Mouse (Mus musculus) gastrocnemius, adult 8-10 months (tissue): ENCODE measurements around the gene Ddx39b. TPM values are rescaled to one million over a fixed set of nuclear protein-coding genes. Genes with fewer than 3 reads are reported as not detected.

Experiments used
- microRNA-seq: library from miRNA; unstranded; fragments of <30 nt; microRNA quantifications from one replicate; pipeline ENCODE4 v1.2.0, GENCODE M21; 2022
- total RNA-seq, 4 experiments: library from RNA; stranded (reverse); gene quantifications; 2 replicates each; pipeline ENCODE4 v1.2.4; 2022

Ddx39b gene
- total RNA-seq, 4 experiments from 2014 or later: 77.1 to 93.9 (median 81.7) TPM

Small RNAs within 50 kb of the gene (microRNA-seq; reads per million reads assigned to microRNA genes)
- gene Mir6973a (not detected), gene Mir6974 (not detected), gene Mir6975 (not detected), gene Mir8094 (not detected)

Other genes starting within 250 kb of the Ddx39b start
- gene Vars, start 240.8 kb upstream of the Ddx39b start, total RNA-seq: 10 to 100 TPM; 37.3 to 42.8 (median 41.0) TPM
- 10 to 100 TPM in 3 of 4 experiments, 1 to 10 TPM in 1; 8.0 to 18.8 (median 13.7) TPM for gene Vwa7, start 225.2 kb upstream of the Ddx39b start, total RNA-seq
- not detected for gene Sapcd1, start 213.7 kb upstream of the Ddx39b start, total RNA-seq
- not detected for gene Msh5, start 195.0 kb upstream of the Ddx39b start, total RNA-seq
- 1 to 10 TPM; 5.2 to 9.0 (median 6.6) TPM for gene Clic1, start 191.8 kb upstream of the Ddx39b start, total RNA-seq
- gene Ddah2, start 182.7 kb upstream of the Ddx39b start, total RNA-seq: 1 to 10 TPM; 4.3 to 6.2 (median 5.1) TPM
- gene Ly6g6c, start 176.4 kb upstream of the Ddx39b start, total RNA-seq: not detected
- not detected for gene Mpig6b, start 175.6 kb upstream of the Ddx39b start, total RNA-seq
- gene Ly6g6e, start 164.8 kb upstream of the Ddx39b start, total RNA-seq: not detected
- 1 to 10 TPM in 1 of 4 experiments, under 1 TPM in 2, not detected in 1; 0.53 to 1.8 (median 0.99) TPM for gene Ly6g6d, start 163.7 kb upstream of the Ddx39b start, total RNA-seq
- gene Ly6g6f, start 156.1 kb upstream of the Ddx39b start, total RNA-seq: not detected
- 100 to 1,000 TPM in 1 of 4 experiments, 10 to 100 TPM in 3; 84.1 to 107 (median 92.9) TPM for gene Abhd16a, start 152.5 kb upstream of the Ddx39b start, total RNA-seq
- not detected for gene Ly6g5c, start 133.5 kb upstream of the Ddx39b start, total RNA-seq
- not detected for gene Ly6g5b, start 126.3 kb upstream of the Ddx39b start, total RNA-seq
- gene Gpank1, start 120.3 kb upstream of the Ddx39b start, total RNA-seq: 10 to 100 TPM in 1 of 4 experiments, 1 to 10 TPM in 3; 8.6 to 11.4 (median 9.3) TPM
- 100 to 1,000 TPM; 169 to 216 (median 180) TPM for gene Csnk2b, start 119.7 kb upstream of the Ddx39b start, total RNA-seq
- 10 to 100 TPM; 13.6 to 22.6 (median 17.0) TPM for gene D17H6S53E, start 115.4 kb upstream of the Ddx39b start, total RNA-seq
- gene Apom, start 109.7 kb upstream of the Ddx39b start, total RNA-seq: not detected
- gene Bag6, start 106.6 kb upstream of the Ddx39b start, total RNA-seq: 100 to 1,000 TPM; 206 to 247 (median 236) TPM
- gene Prrc2a, start 76.8 kb upstream of the Ddx39b start, total RNA-seq: 10 to 100 TPM; 90.5 to 98.3 (median 94.6) TPM
- under 1 TPM in 2 of 4 experiments, not detected in 2; 0.52 to 0.72 TPM for gene Aif1, start 65.7 kb upstream of the Ddx39b start, total RNA-seq
- gene Lst1, start 53.3 kb upstream of the Ddx39b start, total RNA-seq: under 1 TPM in 2 of 4 experiments, not detected in 2; 0.73 to 0.92 TPM
- gene Ltb, start 47.3 kb upstream of the Ddx39b start, total RNA-seq: not detected
- gene Tnf, start 39.7 kb upstream of the Ddx39b start, total RNA-seq: under 1 TPM in 1 of 4 experiments, not detected in 3; 0.31 TPM
- under 1 TPM; 0.53 to 0.76 (median 0.65) TPM for gene Lta, start 36.4 kb upstream of the Ddx39b start, total RNA-seq
- not detected for gene Gm16181, start 20.9 kb upstream of the Ddx39b start, total RNA-seq
- gene Atp6v1g2, start 8.1 kb upstream of the Ddx39b start, total RNA-seq: 1 to 10 TPM; 1.3 to 2.3 (median 1.9) TPM
- 1 to 10 TPM; 6.3 to 8.6 (median 8.0) TPM for gene Nfkbil1, start 6.0 kb upstream of the Ddx39b start, total RNA-seq
- gene H2-D1, start 21.0 kb downstream of the Ddx39b start, total RNA-seq: 10 to 100 TPM; 31.3 to 52.9 (median 41.7) TPM
- gene H2-Q1, start 78.7 kb downstream of the Ddx39b start, total RNA-seq: under 1 TPM in 3 of 4 experiments, not detected in 1; 0.17 to 0.65 (median 0.21) TPM
- under 1 TPM; 0.38 to 0.90 (median 0.45) TPM for gene H2-Q2, start 100.5 kb downstream of the Ddx39b start, total RNA-seq
- gene H2-Q4, start 137.9 kb downstream of the Ddx39b start, total RNA-seq: 1 to 10 TPM; 3.2 to 5.2 (median 4.0) TPM
- gene H2-Q6, start 183.1 kb downstream of the Ddx39b start, total RNA-seq: 1 to 10 TPM in 1 of 4 experiments, under 1 TPM in 3; 0.68 to 1.1 (median 0.87) TPM
- 1 to 10 TPM in 3 of 4 experiments, under 1 TPM in 1; 0.94 to 1.6 (median 1.2) TPM for gene H2-Q7, start 197.4 kb downstream of the Ddx39b start, total RNA-seq
- under 1 TPM in 3 of 4 experiments, not detected in 1; 0.07 to 0.78 (median 0.29) TPM for gene H2-Q10, start 228.3 kb downstream of the Ddx39b start, total RNA-seq